Mouse (Mus musculus) ES-Bruce4 (cell line): ENCODE measurements around the gene Kcnh2. TPM values are rescaled to one million over a fixed set of nuclear protein-coding genes. Genes with fewer than 3 reads are reported as not detected.

ENCODE experiments used
- H3K27ac ChIP-seq: 2 replicates; pipeline ENCODE4 v1.5.1; 2012; ENCODE audit warnings: low read length, inconsistent platforms; ENCODE audit not compliant: insufficient read depth
- H3K27me3 ChIP-seq: 2 replicates; pipeline ENCODE4 v1.6.1; 2012; ENCODE audit warnings: mild to moderate bottlenecking, low read length, inconsistent platforms; ENCODE audit not compliant: control insufficient read depth, poor library complexity, insufficient read depth, severe bottlenecking
- H3K36me3 ChIP-seq: 2 replicates; pipeline ENCODE4 v1.6.1; 2012; ENCODE audit warnings: inconsistent platforms, mild to moderate bottlenecking, low read length, moderate library complexity; ENCODE audit not compliant: control insufficient read depth, poor library complexity, insufficient read depth, severe bottlenecking
- H3K4me1 ChIP-seq: one replicate; pipeline ENCODE4 v1.8.1; 2011; ENCODE audit warnings: low read length; ENCODE audit not compliant: control insufficient read depth, insufficient read depth
- H3K4me3 ChIP-seq: 2 replicates; pipeline ENCODE4 v1.5.1; 2011; ENCODE audit warnings: low read depth, mild to moderate bottlenecking, low read length
- H3K9ac ChIP-seq: 2 replicates; pipeline ENCODE4 v1.6.1; 2012; ENCODE audit warnings: low read depth, mild to moderate bottlenecking, inconsistent platforms; ENCODE audit not compliant: poor library complexity, severe bottlenecking
- H3K9me3 ChIP-seq: replicated peaks from 2 replicates; pipeline ENCODE4 v1.6.1; 2012; ENCODE audit warnings: mild to moderate bottlenecking, low read length, inconsistent platforms; ENCODE audit not compliant: control insufficient read depth, poor library complexity, insufficient read depth, severe bottlenecking
- CTCF ChIP-seq: IDR thresholded peaks from one replicate; pipeline ENCODE4 v1.8.1; 2011; ENCODE audit warnings: low read depth, low read length
- EP300 ChIP-seq: IDR thresholded peaks from 2 replicates; pipeline ENCODE4 v1.6.1; 2011; ENCODE audit warnings: low read depth, low read length; ENCODE audit not compliant: insufficient read depth
- POLR2A ChIP-seq: IDR thresholded peaks from one replicate; pipeline ENCODE4 v1.8.1; 2011; ENCODE audit warnings: low read length; ENCODE audit not compliant: insufficient read depth
- polyA plus RNA-seq: library from polyadenylated mRNA; stranded (reverse); fragments of >200 nt; gene quantifications from 2 replicates; pipeline ENCODE4 v1.2.4, GENCODE M21; 2011; ENCODE audit warnings: low read depth; ENCODE audit not compliant: missing spikeins, insufficient read depth, insufficient read length

Kcnh2 gene
- polyA plus RNA-seq, 1 experiment = 3.3 TPM

DNA sequence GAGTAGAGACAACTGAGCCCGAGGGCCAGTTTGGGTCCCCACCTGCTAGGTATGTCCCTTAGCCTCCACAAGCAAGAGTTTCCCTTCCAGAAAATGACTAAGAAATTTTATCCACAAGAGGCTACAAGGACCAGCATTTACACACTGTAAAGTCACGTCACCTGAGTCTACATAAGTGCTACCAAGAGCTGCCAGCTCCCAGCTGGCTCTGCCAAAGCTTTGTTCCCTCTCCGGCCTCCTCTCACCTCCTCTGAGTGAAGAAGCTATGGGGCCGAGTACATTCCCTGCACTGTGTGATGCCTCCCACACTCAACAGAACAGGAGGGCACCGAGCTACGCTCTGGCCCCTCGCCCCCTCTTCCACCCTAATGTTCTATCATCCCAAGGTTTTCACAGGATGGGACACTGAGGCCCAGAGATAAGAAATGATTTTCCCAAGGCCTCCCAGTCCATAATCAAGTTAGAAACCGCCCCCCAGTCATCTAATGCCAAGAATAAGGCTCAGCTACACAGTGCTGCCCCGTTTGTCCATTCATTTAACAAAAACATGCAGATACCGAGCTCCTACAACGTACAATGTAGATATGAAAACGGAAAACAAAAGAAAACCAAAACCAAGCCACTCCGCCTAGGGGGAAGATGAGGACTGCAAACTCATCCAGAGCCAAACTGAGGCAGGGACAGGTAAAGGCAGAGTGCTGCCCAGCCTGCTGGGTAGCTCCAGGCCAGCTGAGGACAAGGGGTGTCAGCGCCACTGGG, 9.0 kb downstream of the Kcnh2 start:
- no peaks in the 10 kb centered on the region for H3K36me3 ChIP-seq
- no peaks in the 10 kb centered on the region for H3K9me3 ChIP-seq
- H3K27ac ChIP-seq = no peak overlapping the region
- TF ChIP-seq POLR2A = no peak
- TF ChIP-seq CTCF = no peak
- no peak for TF ChIP-seq EP300
- H3K9ac ChIP-seq = no peak overlapping the region
- peaks cover 5% of the 10 kb centered on the region for H3K4me1 ChIP-seq
- H3K27me3 ChIP-seq = no peaks in the 10 kb centered on the region
- no peak overlapping the region for H3K4me3 ChIP-seq

DNA sequence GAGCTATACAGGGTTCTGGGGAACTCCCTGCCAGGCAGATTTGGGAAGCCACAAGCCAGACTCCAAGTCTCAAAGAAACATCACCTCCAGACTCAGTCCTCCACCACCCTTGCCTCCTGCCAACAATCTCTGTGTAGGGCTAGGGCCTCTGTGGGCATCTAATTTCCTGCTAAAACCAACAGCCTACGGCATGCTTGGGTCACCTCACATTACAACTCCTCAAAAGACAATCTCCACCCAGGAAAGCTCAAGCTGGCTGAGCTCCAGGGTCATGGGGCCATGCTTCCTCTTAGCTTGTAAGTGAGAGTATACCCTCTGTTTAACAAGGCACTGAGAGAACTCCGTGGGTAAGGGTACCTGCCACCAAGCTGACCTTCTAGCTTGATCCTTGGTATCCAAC, 13.6 kb downstream of the Kcnh2 start:
- H3K4me1 ChIP-seq = no peaks in the 10 kb centered on the region
- H3K27me3 ChIP-seq = no peaks in the 10 kb centered on the region
- no peak overlapping the region for H3K4me3 ChIP-seq
- no peak overlapping the region for H3K9ac ChIP-seq
- TF ChIP-seq EP300 (no peak), POLR2A (no peak), CTCF (no peak)
- no peak overlapping the region for H3K27ac ChIP-seq
- H3K36me3 ChIP-seq = no peaks in the 10 kb centered on the region
- H3K9me3 ChIP-seq = no peaks in the 10 kb centered on the region

DNA sequence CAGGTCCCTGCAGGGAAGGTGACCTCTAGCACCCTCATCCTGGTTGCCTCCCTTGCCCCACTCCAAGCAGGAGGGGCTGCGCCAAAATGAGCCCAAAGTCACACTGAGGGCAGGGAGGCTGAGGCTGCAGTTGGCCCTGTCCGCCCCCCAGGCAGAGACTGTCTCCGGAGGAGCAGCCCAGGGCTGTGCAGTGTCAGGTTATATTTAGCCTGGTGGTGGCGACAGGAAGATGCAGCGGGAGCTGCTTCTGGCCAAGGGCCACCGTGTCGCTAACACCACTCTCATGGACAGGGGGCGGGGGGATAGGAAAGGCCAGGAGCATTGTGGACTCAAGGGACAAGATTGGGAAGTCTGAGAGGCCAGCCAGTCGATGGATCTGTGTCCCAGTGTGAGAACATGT, 14.0 kb downstream of the Kcnh2 start:
- no peaks in the 10 kb centered on the region for H3K36me3 ChIP-seq
- no peak overlapping the region for H3K4me3 ChIP-seq
- no peak overlapping the region for H3K27ac ChIP-seq
- no peaks in the 10 kb centered on the region for H3K27me3 ChIP-seq
- H3K4me1 ChIP-seq = no peaks in the 10 kb centered on the region
- TF ChIP-seq EP300 (no peak), POLR2A (no peak), CTCF (peak; percentile 3)
- H3K9me3 ChIP-seq = no peaks in the 10 kb centered on the region
- H3K9ac ChIP-seq = no peak overlapping the region

DNA sequence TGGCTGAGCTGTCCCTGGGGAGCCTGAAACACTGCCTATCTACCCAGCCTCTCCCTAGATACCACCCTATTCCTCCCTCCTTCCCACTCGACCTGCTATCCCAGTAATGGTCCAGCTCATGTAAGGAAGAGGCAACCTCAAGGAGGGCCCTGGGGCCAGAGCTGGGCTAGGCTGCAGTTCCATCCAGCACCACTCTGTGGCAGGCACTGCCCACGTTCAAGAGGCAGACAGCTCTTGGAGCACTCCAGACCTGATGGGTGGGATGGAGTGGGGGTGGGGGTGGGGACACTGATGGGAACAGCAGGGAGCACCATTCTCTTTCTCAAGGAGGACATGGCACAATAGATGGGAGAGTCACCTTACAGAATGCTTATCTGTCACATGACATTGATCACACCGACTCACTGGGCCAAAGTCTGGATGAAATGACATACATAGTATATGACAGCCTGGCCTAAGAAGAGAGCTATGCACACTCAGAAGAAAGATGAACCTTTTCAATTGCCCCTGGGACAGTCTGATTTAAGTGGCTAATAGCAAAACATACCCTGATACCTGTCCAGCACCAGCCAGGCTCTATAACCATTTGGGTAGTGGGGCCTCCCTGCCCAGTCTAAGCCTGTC, 15.4 kb downstream of the Kcnh2 start:
- TF ChIP-seq EP300 (no peak), CTCF (peak; percentile 80), POLR2A (no peak)
- Histone ChIP-seq H3K27me3 (no peaks in the 10 kb centered on the region), H3K4me3 (no peak overlapping the region), H3K9ac (no peak overlapping the region), H3K9me3 (no peaks in the 10 kb centered on the region), H3K36me3 (no peaks in the 10 kb centered on the region), H3K27ac (no peak overlapping the region), H3K4me1 (no peaks in the 10 kb centered on the region)

DNA sequence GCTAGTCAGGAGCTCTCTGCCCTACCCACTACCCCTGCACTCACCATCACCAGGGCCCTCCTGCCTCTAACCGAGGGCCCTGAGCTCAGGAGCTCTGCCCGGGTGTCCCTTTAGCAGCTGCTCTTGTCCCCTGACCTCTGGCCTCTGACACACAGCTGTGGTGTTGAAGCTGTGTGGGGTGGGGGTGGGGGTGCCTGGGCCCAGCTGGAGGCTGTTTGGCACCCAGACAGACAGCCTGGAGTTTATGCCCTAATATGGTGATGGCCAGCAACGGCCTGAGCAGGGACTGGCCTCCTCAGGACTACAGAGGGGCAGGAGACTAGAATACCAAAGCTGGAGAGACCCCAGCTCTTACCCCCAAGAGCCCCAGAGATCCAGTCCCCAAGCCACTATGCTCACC, 16.7 kb downstream of the Kcnh2 start:
- Histone ChIP-seq H3K4me1 (no peaks in the 10 kb centered on the region), H3K4me3 (no peak overlapping the region), H3K9me3 (no peaks in the 10 kb centered on the region), H3K9ac (no peak overlapping the region), H3K27ac (no peak overlapping the region), H3K27me3 (no peaks in the 10 kb centered on the region), H3K36me3 (no peaks in the 10 kb centered on the region)
- TF ChIP-seq CTCF = no peak
- TF ChIP-seq EP300 = no peak
- TF ChIP-seq POLR2A = no peak

DNA sequence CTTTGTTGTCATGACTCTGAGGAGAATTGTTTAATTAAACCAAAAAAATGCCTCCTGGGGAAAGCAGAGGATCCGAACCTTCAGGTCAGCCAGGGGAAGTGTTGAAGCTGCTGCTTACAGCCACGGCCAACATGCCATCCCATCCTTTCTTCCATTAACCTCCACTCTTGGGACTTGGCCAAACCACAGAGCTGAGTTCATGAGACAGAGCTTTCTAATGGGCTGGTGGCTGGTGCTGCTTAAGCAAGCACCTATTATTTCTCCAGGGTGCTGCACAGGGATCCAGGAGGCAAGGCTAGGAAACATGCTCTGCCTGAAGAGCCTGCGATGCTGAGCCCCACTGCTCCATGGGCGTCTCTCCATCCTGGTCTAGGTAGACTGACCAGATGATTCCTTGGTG, 19.0 kb downstream of the Kcnh2 start:
- no peak for TF ChIP-seq CTCF
- no peak for TF ChIP-seq POLR2A
- no peak for TF ChIP-seq EP300
- Histone ChIP-seq H3K27me3 (no peaks in the 10 kb centered on the region), H3K4me3 (no peak overlapping the region), H3K4me1 (no peaks in the 10 kb centered on the region), H3K27ac (no peak overlapping the region), H3K36me3 (no peaks in the 10 kb centered on the region), H3K9me3 (no peaks in the 10 kb centered on the region), H3K9ac (no peak overlapping the region)
